Mouse (Mus musculus): ENCODE measurements at regions not wholly inside any gene's neighbourhood (a gene's known extent, or its start where the extent isn't known, plus 50 kb on each side); places are given as distances from the start of the nearest gene placed in this dataset.

DNA sequence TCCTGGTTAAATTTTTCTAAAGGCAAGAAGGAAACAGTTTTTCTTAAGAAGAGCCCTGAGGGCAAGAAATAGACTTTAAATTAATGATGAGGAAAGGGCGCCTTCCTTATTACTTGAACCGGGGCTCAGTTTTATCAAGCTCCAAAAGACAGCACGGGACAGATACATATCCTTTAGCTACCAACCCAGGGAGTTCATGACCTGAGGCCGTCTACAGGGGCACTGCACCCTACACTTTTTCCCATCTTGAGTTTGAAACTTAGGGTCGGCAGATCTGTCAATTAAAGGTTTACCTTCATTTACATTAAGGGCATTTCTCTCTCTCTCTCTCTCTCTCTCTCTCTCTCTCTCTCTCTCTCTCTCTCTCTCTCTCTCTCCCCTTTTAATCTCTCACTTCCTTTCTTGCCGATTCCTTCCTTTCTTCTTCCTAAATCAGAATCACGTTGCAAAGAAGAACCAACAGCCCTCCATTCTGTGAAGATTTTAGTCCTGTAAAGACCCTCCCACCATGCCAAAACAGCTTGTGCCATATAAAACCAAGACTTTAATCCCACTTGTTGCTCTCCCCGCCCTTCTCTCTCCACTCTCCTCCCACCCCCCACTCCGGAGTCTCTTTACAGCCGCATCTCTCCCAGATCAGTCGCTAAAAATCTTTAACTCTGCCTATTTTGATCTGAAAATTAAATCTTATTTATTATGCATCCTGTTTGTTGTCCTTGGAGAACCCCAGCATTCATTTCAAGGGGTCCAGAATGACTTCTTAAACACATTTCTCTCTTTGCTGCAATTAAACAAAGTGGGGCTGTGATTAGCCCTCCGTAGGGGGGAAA lies 185.5 kb upstream of the Sp8 start:
- ATAC-seq (replicated peaks; ENCODE audit: low read depth, poor library complexity, severe bottlenecking): no peak

DNA sequence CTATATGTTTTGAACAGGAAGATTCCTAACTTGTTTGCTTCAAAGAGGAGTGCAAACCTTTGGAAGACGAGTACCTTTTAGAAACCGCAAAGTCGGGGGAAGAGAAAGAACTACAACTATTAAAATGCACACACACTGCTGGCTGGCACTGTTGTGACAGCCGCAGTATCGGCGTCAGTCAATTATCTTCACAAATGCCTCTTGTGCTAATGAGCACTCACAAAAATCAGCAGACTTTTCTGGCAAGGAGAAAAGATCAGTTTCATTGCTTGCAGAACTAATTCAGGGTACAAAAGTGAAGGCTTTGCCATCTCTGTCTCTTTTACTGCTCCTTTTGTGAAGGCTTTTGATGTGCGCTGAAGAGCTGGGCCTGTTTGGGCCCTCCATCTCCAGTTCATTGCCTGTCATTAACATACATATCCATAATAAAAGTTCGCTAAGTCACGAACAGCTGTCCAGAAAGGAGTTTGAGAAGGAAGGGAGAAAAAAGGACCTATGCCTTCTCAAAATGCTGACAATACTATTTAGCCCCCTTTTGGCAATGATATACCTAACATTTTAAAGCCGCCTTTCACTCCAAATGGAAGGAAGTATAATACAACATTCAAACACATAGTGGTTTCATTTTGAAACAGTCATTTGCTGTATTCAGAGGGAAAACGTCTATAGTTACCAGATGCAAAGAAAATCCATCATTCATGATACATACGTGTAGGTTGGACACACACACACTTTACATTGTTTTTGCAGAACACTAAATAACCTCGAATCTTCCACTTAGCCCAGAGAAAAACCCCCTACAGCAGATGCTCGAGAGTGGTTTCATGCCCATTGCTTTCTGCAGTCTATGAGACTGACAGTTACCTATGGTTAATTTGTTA lies 186.6 kb upstream of the Sp8 start:
- ATAC-seq (replicated peaks; ENCODE audit: low read depth, poor library complexity, severe bottlenecking): no peak

DNA sequence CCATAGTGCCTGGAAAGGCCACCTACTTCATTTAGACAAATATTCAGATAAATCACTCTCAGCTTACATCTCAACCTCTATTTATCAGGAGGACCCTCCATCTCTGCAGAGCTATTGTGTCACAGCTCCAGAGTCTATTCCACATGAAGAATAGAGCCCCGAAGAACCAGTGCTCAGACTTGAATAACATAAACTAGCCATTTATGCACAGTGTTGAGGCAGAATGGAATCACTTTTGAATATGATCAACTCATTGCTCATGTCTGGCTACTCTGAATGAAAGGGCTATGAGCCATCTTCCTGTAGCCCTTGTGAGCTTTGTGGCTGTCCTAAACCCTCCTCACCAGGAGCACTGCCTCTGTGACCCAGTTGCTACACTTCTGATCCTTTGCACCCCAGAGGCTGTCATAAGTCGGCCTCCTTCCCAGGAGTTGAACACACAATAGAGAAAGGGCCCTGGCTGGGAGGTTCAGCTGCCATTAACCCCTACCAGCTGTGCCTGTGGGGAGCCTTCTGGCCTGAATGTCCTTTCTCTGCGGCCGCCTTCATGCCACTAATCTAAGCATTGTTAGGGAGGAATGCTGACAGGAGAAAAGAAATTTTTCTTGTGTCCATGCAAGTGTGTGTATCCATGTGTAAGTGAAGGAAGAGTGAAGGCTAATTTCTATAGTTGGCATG lies 195.5 kb upstream of the Sp8 start:
- ATAC-seq (replicated peaks; ENCODE audit: low read depth, poor library complexity, severe bottlenecking): no peak

DNA sequence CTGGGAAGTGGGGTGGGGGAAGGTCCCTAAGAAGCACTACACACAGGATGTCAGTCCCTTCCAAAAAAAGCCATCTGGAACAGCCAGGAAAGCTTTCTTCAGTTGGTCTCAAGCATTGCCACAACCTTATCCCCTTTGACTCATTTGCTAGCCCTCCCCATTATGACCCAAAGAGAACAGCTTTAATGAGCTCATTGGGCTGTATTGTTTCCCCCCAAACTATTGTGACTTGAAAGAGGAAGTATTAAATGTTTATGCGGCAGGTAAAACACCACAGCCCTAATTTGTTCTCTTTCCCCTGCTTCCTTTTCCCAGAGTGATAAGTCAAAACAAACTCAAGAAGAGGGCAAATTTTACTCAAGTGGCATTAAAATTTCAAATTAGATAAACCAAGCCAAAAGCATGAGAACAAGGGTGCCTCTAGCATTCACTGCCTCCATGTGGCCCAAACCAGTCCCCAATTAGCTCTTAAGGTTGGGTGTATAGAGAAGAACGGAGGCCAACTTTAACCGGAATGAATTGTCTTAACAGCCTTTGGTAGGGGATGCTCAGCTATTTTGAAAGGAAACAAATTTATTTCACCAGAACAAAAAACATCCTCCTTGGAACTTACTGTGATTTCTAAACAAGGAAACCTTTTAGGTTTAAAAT lies 196.7 kb upstream of the Sp8 start:
- peak; percentile 64 for ATAC-seq (replicated peaks; ENCODE audit: low read depth, poor library complexity, severe bottlenecking)

DNA sequence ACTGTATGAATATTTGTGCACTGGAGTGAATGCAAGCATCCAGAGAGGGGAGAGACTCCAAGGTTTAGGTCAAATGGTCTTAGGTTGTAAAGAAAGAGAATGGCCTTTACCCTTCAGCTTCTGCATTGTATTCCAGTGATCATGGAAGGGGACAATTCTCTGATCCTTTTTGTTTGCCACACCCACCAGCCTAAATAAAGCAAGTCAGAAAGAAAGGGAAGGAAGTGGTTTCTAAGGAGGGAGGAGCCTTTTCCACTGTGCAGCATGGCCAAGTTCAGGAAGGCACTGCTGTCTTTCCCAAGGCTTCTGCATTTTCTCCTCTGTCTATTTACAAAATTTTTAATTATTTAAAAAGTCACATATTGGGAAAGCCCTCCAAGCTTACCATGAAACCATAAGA lies 197.5 kb upstream of the Sp8 start:
- ATAC-seq (replicated peaks; ENCODE audit: low read depth, poor library complexity, severe bottlenecking): peak; percentile 93

DNA sequence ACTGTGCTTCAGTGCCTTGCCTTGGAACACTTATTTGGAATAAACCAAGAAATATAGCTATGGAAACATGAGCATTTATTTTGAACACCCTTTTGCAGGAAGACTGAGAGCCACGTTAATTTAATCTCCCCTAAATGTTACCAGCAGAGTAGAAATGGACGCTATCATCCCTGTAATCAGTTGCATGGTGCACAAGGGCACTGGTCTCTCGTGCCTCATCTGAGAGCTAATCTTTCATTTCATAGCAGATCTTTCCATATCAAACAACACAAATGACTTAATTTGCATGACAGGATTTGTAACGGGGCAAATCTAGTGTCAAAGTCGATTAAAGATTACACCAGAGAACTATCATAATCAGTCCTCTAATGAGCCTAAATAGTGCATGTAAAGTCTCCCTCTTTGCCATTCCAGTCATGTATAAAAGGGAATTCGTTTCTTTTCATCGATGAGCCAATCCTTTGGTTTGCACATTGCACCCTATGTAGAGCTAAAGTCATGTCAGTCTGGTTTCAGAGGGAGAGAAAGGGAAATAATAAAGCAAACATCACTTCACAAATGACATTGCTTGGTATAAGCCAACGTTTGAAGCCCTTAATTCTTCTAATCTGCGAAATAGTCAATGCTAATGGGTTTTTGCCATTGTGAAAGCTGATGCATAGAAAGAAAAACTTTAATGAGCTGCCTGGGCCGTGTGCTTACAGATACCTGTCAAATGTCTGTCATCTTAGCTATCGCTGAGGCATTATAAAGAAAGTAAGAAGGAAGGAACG lies 198.7 kb upstream of the Sp8 start:
- no peak for ATAC-seq (replicated peaks; ENCODE audit: low read depth, poor library complexity, severe bottlenecking)

DNA sequence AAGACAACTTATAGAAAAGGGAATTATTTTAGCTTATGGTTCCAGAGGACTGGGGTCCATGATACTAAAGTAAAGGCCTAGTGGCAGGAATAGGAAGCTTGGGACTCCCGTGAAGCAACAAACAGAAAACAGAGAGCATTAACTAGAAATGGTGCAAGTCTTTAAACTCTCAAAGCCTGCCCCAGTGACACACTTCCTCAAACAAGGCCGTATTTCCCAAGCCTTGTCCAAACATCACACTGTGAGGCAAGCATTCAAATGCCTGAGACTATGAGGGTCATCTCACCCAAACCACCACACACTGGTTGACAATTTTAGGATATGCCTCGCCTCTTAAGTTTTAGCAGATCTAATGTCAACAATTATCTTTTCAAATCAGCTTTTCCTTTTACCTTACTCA lies 205.2 kb upstream of the Sp8 start:
- peak; percentile 45; the same call in 1 of the 2 replicates for ATAC-seq (replicated peaks; ENCODE audit: low read depth, poor library complexity, severe bottlenecking)

DNA sequence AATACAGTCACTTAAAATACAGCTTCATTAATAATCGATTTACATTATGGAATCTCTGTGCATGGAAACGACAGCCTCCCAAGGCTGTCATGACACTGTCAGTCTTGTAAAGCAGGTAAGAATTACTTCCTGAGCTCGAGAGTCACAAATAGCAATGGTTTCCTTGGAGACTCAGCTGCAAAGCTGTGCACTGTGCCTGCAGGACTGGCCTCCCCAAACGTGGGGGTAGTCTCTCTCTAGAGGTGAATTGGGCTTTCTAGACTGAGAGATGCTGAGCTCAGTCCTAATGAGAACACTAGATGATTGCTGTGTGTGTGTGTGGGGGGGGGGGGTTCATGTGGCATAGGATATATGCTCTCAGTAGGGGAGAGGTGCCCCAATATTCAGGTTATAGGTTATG lies 208.9 kb upstream of the Sp8 start:
- no peak for ATAC-seq (replicated peaks; ENCODE audit: low read depth, poor library complexity, severe bottlenecking)

DNA sequence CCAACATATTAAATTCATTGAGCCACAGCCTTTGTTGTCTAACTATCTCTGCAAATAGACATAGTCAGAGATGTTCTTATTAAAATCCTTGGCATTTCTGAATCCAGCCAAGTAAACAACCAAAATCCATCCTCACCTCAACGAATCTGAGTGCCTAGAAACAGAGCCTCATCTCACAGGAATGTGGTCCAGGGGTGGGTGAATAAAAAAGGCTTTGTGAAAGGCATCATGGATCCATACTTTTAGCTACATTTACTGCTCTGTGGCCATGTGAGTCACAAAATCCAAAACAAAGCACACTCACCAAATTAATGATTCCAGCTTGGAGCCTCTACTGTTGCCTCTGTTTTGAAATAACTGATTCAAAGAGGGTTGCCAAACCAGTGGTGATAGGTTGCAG lies 210.7 kb upstream of the Sp8 start:
- ATAC-seq (replicated peaks; ENCODE audit: low read depth, poor library complexity, severe bottlenecking): no peak

DNA sequence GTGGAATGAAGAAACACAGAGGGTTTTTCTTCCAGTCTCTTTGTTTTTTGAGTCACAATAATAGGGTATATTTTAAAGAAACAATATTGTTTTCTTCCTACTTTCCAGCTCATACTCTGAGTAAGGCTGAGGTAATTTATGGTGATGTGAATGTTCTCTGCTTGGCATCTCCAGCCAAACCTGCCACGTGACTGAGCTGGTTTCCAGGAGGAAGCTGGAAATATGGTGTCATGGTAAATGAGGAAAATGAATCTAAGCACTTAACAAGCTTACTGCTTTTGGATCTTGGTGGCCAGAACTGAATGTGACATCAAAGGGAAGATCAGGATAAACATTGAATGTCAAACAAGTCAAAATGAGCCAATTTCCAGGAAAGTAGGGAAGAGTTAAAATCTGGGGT lies 215.8 kb upstream of the Sp8 start:
- no peak for ATAC-seq (replicated peaks; ENCODE audit: low read depth, poor library complexity, severe bottlenecking)

DNA sequence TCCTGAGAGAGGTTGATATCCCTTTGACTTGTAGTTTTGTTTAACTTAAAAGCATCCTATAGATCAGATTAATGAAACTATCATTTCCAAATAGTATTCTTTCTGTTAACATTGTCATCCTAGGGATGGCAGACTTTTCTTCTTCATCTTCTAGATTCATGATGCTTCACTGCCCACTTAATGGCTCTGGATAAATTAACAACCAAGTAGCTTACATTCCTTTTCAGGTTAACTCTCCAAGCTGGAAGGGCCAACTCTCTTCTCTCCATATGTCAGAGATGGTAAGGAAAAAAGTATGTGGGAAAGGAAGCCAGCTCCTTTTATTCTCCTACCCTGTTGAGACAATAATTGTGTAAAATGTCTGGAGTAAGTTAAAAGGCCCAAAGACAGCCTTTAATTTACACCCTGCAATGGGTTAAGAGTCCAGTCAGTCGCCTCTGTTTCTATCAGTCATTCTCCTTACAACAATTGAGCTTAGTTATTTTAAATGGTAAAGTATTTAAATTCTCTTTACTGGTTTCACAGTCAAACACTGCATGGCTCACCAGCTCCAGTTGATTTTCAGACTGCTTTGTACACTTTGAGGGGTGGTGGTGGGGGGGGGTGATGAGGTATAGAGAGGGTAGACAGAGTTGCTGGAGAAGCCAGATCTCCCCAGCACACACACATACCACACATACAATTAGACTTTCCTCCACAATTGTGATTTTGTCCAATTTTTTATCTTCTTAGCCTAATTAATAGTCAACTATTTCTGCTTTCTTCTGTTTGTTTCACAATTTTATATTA lies 224.2 kb upstream of the Sp8 start:
- no peak for ATAC-seq (replicated peaks; ENCODE audit: low read depth, poor library complexity, severe bottlenecking)

DNA sequence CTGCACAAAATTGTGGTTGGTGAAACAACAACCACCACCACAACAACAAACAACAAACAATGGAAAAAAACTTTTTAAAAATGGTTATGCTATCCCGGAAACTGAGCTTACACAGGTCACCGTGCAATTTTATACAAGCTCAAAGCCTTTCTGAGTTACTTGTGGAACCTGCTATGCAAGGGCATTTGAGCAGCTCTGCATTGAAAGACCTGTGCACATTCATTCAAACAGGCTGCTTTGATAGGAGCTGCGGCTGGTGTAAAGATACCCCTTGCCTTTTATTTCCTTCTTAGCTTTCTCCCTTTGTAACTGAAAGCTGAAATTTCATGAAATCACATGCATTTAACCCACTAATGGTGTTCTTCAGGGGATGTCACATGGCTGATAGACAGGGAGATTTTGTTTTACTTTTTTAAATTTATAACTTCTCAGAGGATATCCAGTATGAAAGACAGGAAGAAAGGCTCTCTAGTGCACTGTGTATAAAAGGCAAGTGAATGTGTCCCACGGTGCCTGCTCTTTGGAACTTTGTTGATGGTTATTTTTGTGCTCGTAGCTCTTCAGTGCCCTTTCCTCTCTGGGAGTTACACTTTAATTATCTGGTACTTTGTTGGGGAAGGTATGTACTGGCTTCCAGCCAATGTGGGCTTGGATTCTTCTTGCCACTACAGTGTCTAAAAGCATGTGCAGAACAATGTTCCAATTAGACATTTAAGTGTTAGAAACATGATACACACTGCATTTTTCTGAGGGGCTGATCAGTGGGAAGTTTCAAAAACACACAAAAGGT lies 225.1 kb upstream of the Sp8 start:
- no peak for ATAC-seq (replicated peaks; ENCODE audit: low read depth, poor library complexity, severe bottlenecking)

DNA sequence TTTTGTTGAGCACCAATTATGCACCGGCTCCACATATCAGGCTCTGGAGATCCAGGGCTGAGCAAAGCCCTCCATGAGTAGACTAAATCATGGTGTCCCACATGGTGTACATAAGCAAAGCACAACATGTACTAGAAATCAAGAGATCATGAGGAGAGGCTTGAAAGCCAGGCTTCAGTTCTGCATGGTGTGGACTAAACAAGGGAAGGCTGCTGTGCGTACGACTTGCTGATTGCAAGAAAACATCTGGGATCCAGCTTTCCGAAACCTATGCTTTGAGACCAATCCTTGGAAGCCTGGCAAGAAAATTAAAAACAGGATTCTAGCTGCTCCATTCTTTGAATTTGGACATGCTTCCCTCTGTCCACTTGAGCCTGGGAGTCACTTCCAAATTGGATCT lies 249.1 kb upstream of the Sp8 start:
- no peak for ATAC-seq (replicated peaks; ENCODE audit: low read depth, poor library complexity, severe bottlenecking)

DNA sequence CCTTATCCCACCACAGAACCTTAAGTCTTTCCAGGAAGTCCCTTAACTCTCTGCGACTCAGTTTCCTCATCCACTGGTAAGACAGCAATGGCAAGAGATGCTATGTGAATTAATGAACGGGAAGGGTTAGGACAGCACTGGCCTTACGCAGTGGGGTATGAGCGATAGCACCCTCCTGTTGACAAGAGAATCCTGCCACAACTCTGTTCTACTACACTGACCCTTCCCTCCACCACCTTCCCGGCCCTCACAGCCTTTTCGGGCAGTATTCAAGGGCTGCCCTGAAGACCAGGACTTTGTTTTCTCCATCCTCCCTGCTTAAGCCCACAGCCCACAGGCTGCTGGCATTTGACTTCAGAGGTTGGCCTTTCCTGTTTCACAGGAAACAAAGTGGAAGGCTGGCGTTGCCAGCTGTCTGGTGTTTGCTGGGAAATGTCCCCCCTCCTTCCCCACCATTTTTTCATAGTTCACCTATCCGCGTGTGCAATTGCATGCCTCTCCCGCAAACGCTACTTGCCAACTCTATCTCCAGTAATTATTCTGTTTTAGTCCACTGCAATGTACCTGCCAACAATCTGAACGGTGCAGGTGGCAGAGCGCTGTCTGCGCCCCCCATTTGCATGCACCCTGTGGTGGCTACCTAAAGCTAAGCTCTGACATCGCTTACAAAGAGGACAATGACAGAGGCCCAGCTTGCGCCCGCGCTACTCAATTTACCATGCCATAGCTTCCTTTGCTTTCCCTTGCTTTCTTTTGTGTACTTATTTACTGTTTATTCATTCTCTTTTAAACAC lies 251.2 kb upstream of the Sp8 start:
- no peak for ATAC-seq (replicated peaks; ENCODE audit: low read depth, poor library complexity, severe bottlenecking)

DNA sequence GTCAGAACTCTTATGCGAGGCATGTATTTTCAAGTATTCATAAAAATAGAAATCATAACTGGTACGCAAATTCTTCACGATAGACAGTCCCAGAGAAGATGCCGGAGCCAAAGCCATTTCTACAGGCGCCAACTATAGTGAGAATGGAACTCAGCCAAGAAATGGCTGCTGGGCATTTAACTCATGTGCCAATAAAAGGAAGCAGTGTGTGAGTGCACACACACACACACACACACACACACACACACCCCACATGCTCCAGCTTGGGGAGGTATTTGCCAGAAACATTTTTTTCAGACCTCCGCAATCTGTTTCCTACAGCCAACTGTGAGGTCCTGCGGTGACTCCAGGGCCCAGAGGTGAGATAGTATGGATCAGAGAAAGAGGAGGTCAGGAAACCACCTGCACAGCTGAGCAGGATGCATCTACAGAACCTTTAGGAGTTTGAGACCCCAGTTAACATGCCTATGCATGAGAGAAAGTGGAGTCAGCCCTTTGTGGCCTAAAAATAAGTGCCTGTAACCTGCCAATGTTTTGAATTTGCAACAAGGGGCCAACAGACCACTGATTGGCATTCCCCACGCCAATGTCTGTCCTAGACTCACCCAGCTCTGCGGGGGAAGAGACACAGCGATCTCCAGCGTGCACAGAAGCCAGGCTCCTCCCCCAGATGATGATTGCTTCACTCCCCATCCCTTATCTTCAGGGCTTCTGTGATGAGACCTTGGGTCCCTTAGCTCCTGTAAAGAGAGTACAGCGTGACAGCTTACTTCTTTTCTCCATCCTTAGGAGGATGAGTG lies 262.1 kb upstream of the Sp8 start:
- ATAC-seq (replicated peaks; ENCODE audit: low read depth, poor library complexity, severe bottlenecking): no peak

DNA sequence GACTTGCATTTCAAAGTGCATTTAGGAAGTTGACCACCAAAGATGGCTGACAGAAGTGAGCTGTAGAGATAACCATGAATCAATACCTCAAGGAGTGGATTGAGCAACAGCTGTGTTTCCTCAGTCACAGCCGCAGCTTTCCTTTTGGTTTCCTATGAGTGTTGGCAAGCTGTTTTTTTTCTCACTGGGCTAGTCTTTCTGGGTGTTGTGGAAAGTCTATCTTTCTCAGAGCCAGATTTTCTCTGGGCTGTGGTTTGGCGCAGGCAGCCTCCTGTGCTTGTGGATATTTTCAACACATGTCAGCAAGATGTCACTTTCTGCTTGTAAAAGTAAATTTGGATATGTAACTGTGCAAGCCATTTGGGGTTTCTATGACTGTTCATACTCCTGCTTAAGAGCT lies 268.6 kb upstream of the Sp4 start:
- ATAC-seq (replicated peaks; ENCODE audit: low read depth, poor library complexity, severe bottlenecking): peak; percentile 98

DNA sequence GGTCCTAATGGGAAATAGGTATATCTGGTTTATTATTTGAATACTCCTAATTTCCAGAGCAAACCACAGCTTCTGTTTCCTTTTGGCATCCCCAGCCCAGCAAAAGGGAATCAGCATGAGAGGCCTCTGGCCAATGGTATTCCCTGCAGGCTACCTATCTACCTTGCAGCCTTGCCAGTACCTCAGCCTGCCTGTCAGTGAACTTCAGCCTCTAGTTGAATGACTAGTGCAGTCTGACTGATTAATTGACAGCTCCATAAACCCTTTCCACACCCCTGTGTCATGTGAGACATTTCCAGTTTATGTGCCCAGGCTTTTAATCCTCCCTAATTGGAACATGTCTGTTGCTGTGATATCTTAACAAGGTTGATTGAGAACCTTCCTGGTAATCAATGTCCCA lies 265.4 kb upstream of the Sp4 start:
- no peak for ATAC-seq (replicated peaks; ENCODE audit: low read depth, poor library complexity, severe bottlenecking)
